Mouse (Mus musculus): Measurements from ENCODE around the gene Sh3bp5l. TPM values are rescaled to one million over a fixed set of nuclear protein-coding genes. Genes with fewer than 3 reads are reported as not detected.

Gene Sh3bp5l
- polyA plus RNA-seq, 1 experiment from 2014 or later: 47.7 TPM

- H3K4me1 ChIP-seq: no peaks in the 10 kb centered on the region
- no peaks in the 10 kb centered on the region for H3K9me3 ChIP-seq (replicated peaks)
- no peaks in the 10 kb centered on the region for H3K36me3 ChIP-seq
- ATAC-seq (ENCODE audit: low FRiP score): no peak
- H3K27me3 ChIP-seq (replicated peaks): no peaks in the 10 kb centered on the region
- no peak overlapping the region for H3K4me2 ChIP-seq
- no peak overlapping the region for H3K27ac ChIP-seq (replicated peaks)
- H3K4me3 ChIP-seq (replicated peaks): no peak overlapping the region
- H3K9ac ChIP-seq (replicated peaks): no peak overlapping the region
- 96% methylated on average over 6 of the region's 6 CpGs for WGBS
These were observed 51.9 kb downstream of the Sh3bp5l start for GRCm38 (mm10) chr11:58382471-58382870.

Other genes with a start within 250 kb of the Sh3bp5l start
- gene Gm12248, start 237.6 kb upstream of the Sh3bp5l start, polyA plus RNA-seq (2015; fragmentation: Nextera tagmentation; extraction: Ambion mirVana): not detected in 2 replicates
- 99.6 and 105 TPM in 2 replicates for gene Cnot8, start 226.6 kb upstream of the Sh3bp5l start, polyA plus RNA-seq (2015; fragmentation: Nextera tagmentation; extraction: Ambion mirVana)
- gene Gemin5, start 162.2 kb upstream of the Sh3bp5l start, polyA plus RNA-seq (2015; fragmentation: Nextera tagmentation; extraction: Ambion mirVana): 12.2 and 18.5 TPM in 2 replicates
- 99.2 and 107 TPM in 2 replicates for gene Mrpl22, start 159.1 kb upstream of the Sh3bp5l start, polyA plus RNA-seq (2015; fragmentation: Nextera tagmentation; extraction: Ambion mirVana)
- gene Igtp, start 131.2 kb upstream of the Sh3bp5l start, polyA plus RNA-seq (2015; fragmentation: Nextera tagmentation; extraction: Ambion mirVana): 2.4 and 8.2 TPM in 2 replicates
- 1.3 and 3.4 TPM in 2 replicates for gene Irgm2, start 131.1 kb upstream of the Sh3bp5l start, polyA plus RNA-seq (2015; fragmentation: Nextera tagmentation; extraction: Ambion mirVana)
- not detected in 2 replicates for gene 4930438A08Rik, start 55.9 kb upstream of the Sh3bp5l start, polyA plus RNA-seq (2015; fragmentation: Nextera tagmentation; extraction: Ambion mirVana)
- gene Zfp692, start 23.7 kb upstream of the Sh3bp5l start, polyA plus RNA-seq (2015; fragmentation: Nextera tagmentation; extraction: Ambion mirVana): 31.5 and 33.3 TPM in 2 replicates
- gene Zfp672, start 385 bp upstream of the Sh3bp5l start, polyA plus RNA-seq (2015; fragmentation: Nextera tagmentation; extraction: Ambion mirVana): 37.9 and 44.8 TPM in 2 replicates
- gene Lypd8, start 48.3 kb downstream of the Sh3bp5l start, polyA plus RNA-seq (2015; fragmentation: Nextera tagmentation; extraction: Ambion mirVana): 0.37 and 19.8 TPM in 2 replicates
- not detected in 2 replicates for gene 1810065E05Rik, start 90.4 kb downstream of the Sh3bp5l start, polyA plus RNA-seq (2015; fragmentation: Nextera tagmentation; extraction: Ambion mirVana)
- not detected in 2 replicates for gene Gm12253, start 101.8 kb downstream of the Sh3bp5l start, polyA plus RNA-seq (2015; fragmentation: Nextera tagmentation; extraction: Ambion mirVana)
- not detected in 2 replicates for gene Lypd9, start 122.2 kb downstream of the Sh3bp5l start, polyA plus RNA-seq (2015; fragmentation: Nextera tagmentation; extraction: Ambion mirVana)
- not detected in 2 replicates for gene Olfr30, start 131.5 kb downstream of the Sh3bp5l start, polyA plus RNA-seq (2015; fragmentation: Nextera tagmentation; extraction: Ambion mirVana)
- gene Olfr332, start 161.8 kb downstream of the Sh3bp5l start, polyA plus RNA-seq (2015; fragmentation: Nextera tagmentation; extraction: Ambion mirVana): not detected in 2 replicates
- gene Olfr331, start 171.8 kb downstream of the Sh3bp5l start, polyA plus RNA-seq (2015; fragmentation: Nextera tagmentation; extraction: Ambion mirVana): not detected in 2 replicates
- gene Olfr330, start 204.1 kb downstream of the Sh3bp5l start, polyA plus RNA-seq (2015; fragmentation: Nextera tagmentation; extraction: Ambion mirVana): 0.15 and 0.20 TPM in 2 replicates
- 0.09 TPM in 1 of 2 replicates, not detected in the other for gene Olfr329-ps, start 215.7 kb downstream of the Sh3bp5l start, polyA plus RNA-seq (2015; fragmentation: Nextera tagmentation; extraction: Ambion mirVana)
- gene Olfr328, start 224.9 kb downstream of the Sh3bp5l start, polyA plus RNA-seq (2015; fragmentation: Nextera tagmentation; extraction: Ambion mirVana): 0.06 and 0.10 TPM in 2 replicates
- gene Olfr224, start 239.8 kb downstream of the Sh3bp5l start, polyA plus RNA-seq (2015; fragmentation: Nextera tagmentation; extraction: Ambion mirVana): 0.19 TPM in 1 of 2 replicates, not detected in the other
- gene Olfr325, start 247.0 kb downstream of the Sh3bp5l start, polyA plus RNA-seq (2015; fragmentation: Nextera tagmentation; extraction: Ambion mirVana): not detected in 2 replicates